Mouse (Mus musculus): ENCODE results near the gene Arhgef3.

- TF ChIP-seq ZC3H11A (IDR thresholded peaks at IDR 0.05; ENCODE audit: borderline replicate concordance, low read depth, low read length) (no peak), ZNF384 (IDR thresholded peaks at IDR 0.05; ENCODE audit: low read depth, low read length) (no peak), HCFC1 (IDR thresholded peaks at IDR 0.05; ENCODE audit: borderline replicate concordance, insufficient read depth, low read length) (no peak), CHD2 (IDR thresholded peaks at IDR 0.05; ENCODE audit: low read depth, low read length) (no peak)
Observed at GRCm38 (mm10) chr14:27175343-27175742, 60.6 kb downstream of the Arhgef3 start.

Measured in ES-E14 (cell line).